Mouse (Mus musculus): Measurements from ENCODE around the gene Hpse.

GRCm38 (mm10) chr5:100666965-100667364 is 52.6 kb downstream of the Hpse start:
- TF ChIP-seq CTCF (IDR thresholded peaks at IDR 0.05; ENCODE audit: insufficient read depth, low read depth, low read length) = no peak
- no peak for TF ChIP-seq POLR2A (IDR thresholded peaks at IDR 0.05; ENCODE audit: insufficient read depth, low read depth, low read length)

All from olfactory bulb, adult 2 months (tissue).